Mouse (Mus musculus) spleen, postnatal 14 days (tissue): ENCODE results near the gene Il13.

Experiments used
- DNase-seq, 2 experiments: peaks; one replicate each; pipeline ENCODE4 v3.0.0; 2021 to 2022; ENCODE audit warnings: low spot score in 2 of 2

Il13 gene

GRCm38 (mm10) chr11:53584849-53585248, 49.7 kb downstream of the Il13 start:
- DNase-seq, result no peak

- no peak for DNase-seq
These were observed 51.4 kb downstream of the Il13 start for GRCm38 (mm10) chr11:53583151-53583550.
